Mouse (Mus musculus): ENCODE results near the gene Tnxb. TPM values are rescaled to one million over a fixed set of nuclear protein-coding genes. Genes with fewer than 3 reads are reported as not detected.

Gene Tnxb
- polyA plus RNA-seq, 1 experiment from 2014 or later = 3.0 TPM

DNA sequence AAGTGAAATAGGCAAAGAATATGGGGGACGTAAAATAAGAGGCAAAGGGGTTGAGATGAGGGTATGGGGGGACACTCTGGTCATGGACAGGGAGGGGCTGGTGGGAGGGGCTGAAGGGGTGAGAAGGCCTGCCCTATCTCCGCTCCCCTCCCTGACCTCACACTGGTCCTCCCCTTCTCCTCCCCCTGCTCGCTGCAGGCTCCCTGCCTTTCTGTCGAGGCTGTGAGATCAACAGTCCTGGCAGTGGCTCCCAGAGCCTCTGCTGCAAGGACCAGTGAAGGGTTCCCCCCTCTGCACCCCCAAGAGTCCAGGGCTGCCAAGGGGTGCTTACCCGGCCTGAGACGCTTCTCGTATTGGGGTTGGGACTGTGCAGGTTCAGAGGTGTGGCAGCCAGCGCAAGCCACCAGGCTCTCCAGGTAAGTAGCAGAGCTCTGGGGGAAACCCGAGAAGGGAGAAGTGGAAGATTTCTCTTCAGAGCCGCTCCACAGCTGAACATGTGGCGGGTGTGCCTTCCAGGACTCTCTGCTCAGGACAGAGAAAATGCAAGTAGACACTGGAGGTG is 10.0 kb upstream of the Tnxb start:
- peaks cover 22 to 26% of the 10 kb centered on the region in 2 experiments for H3K4me1 ChIP-seq (ENCODE audit: control insufficient read depth in 2 of 2, insufficient read depth in 2 of 2, low read length in 2 of 2)
- 33% methylated on average over 11 of the region's 11 CpGs for WGBS
- H3K4me3 ChIP-seq (ENCODE audit: control insufficient read depth in 1 of 2, insufficient read depth in 1 of 2, low read depth in 1 of 2, low read length in 2 of 2) = peak overlapping the region; percentile 0 to 19; a peak in 3 of 4 replicates
- 0 out of 4 replicates have a peak overlapping the region, but pooled peaks of 1 of the 2 experiments have one; percentile 14 for H3K27ac ChIP-seq (replicated peaks in 1 of 2; ENCODE audit: control insufficient read depth in 1 of 2, insufficient read depth in 1 of 2, low read depth in 2 of 2, low read length in 2 of 2)
- no peak for ATAC-seq (ENCODE audit: insufficient number of reproducible peaks, insufficient read depth, low FRiP score, low read depth)
- H3K27me3 ChIP-seq (ENCODE audit: control insufficient read depth, insufficient read depth, low read length) = peaks cover 17% of the 10 kb centered on the region
- peak overlapping the region; percentile 48 for H3K4me2 ChIP-seq (ENCODE audit: low read length)
- H3K9ac ChIP-seq (ENCODE audit: low read length) = peak overlapping the region; percentile 45; the same call in 1 of the 2 replicates
- no peaks in the 10 kb centered on the region for H3K9me3 ChIP-seq (ENCODE audit: control insufficient read depth, low read length)
- H3K36me3 ChIP-seq (ENCODE audit: control insufficient read depth, insufficient read depth, low read length) = no peaks in the 10 kb centered on the region

DNA sequence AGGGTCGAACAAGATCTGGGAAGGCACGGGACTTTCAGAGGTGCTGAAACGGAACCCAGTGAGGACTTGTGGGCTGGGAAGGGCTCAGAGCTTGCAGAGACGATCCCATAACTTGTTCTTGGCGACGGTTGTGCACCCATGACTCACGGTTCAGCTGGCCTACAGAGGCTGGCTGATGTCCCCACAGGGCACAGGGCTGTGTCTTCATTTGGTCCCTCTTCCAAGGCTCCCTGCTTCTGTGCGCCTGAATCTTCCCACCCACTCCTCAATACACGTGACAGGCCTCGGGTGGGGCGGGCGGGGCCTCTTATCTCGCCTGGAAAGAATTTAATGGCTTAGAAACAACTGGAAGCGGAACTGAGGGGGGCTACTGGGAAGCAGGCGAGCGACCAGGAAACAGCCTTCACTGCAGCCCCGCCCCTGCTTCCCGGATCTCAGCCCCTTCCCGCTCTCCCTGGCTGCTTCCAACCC is 9.2 kb upstream of the Tnxb start:
- Histone ChIP-seq H3K4me1 (ENCODE audit: control insufficient read depth in 2 of 2, insufficient read depth in 2 of 2, low read length in 2 of 2) (peaks cover 16 to 18% of the 10 kb centered on the region in 2 experiments), H3K36me3 (ENCODE audit: control insufficient read depth, insufficient read depth, low read length) (no peaks in the 10 kb centered on the region), H3K9me3 (ENCODE audit: control insufficient read depth, low read length) (no peaks in the 10 kb centered on the region), H3K4me3 (ENCODE audit: control insufficient read depth in 1 of 2, insufficient read depth in 1 of 2, low read depth in 1 of 2, low read length in 2 of 2) (peak overlapping the region; percentile 0 to 19), H3K27ac (replicated peaks in 1 of 2; ENCODE audit: control insufficient read depth in 1 of 2, insufficient read depth in 1 of 2, low read depth in 2 of 2, low read length in 2 of 2) (peak overlapping the region in 1 of 2 experiments; percentile 20; a peak in 1 of 4 replicates), H3K4me2 (ENCODE audit: low read length) (peak overlapping the region; percentile 48), H3K27me3 (ENCODE audit: control insufficient read depth, insufficient read depth, low read length) (peaks cover 17% of the 10 kb centered on the region), H3K9ac (ENCODE audit: low read length) (peak overlapping the region; percentile 45; the same call in 1 of the 2 replicates)
- no peak for ATAC-seq (ENCODE audit: insufficient number of reproducible peaks, insufficient read depth, low FRiP score, low read depth)
- 3% methylated on average over 19 of the region's 19 CpGs for WGBS

DNA sequence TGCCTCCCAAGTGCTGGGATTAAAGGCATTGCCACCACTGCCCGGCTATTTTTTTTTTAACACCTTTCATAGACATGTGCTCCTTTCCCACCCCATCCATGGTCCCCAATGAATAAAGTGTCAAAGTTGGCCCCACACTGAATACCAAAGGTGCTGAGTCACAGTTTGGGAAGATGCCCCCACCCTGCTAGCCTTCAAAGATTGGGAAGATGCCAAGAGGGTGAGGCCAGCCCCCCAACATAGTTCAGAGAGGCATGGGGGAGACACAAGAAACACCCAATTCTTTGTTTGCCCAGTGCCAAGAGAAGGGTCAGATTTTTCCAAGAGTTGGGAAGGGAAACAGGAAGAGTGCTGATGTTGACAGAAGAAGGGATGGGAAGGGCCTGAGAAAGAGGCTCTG is 7.9 kb upstream of the Tnxb start:
- Histone ChIP-seq H3K4me1 (ENCODE audit: control insufficient read depth in 2 of 2, insufficient read depth in 2 of 2, low read length in 2 of 2) (peaks cover 13 to 14% of the 10 kb centered on the region in 2 experiments), H3K4me3 (ENCODE audit: control insufficient read depth in 1 of 2, insufficient read depth in 1 of 2, low read depth in 1 of 2, low read length in 2 of 2) (no peak overlapping the region), H3K9me3 (ENCODE audit: control insufficient read depth, low read length) (no peaks in the 10 kb centered on the region), H3K4me2 (ENCODE audit: low read length) (no peak overlapping the region), H3K27me3 (ENCODE audit: control insufficient read depth, insufficient read depth, low read length) (peaks cover 20% of the 10 kb centered on the region), H3K27ac (replicated peaks in 1 of 2; ENCODE audit: control insufficient read depth in 1 of 2, insufficient read depth in 1 of 2, low read depth in 2 of 2, low read length in 2 of 2) (no peak overlapping the region), H3K36me3 (ENCODE audit: control insufficient read depth, insufficient read depth, low read length) (no peaks in the 10 kb centered on the region), H3K9ac (ENCODE audit: low read length) (no peak overlapping the region)
- no peak for ATAC-seq (ENCODE audit: insufficient number of reproducible peaks, insufficient read depth, low FRiP score, low read depth)
- 58% methylated on average over 1 of the region's 1 CpGs for WGBS

DNA sequence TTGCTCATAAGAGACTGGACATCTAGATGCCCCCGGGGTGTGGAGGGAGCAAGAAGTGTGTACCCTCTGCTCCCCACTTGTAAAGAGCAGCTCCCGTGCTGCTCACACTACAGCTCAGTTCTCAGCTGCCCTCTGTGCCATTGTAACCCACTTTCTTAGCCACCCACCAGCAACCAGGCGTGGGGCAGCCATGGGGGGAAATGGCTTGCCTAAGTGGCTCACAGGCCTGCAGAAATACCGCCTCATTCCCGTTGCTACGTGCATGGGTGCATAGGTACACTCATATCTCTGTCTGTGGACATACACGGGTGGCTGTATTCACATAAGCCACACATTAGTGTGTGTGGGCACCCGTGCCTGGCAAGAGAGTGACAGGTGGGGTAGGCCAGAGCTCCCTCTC is 7.4 kb upstream of the Tnxb start:
- peaks cover 21% of the 10 kb centered on the region for H3K27me3 ChIP-seq (ENCODE audit: control insufficient read depth, insufficient read depth, low read length)
- WGBS = 78% methylated on average over 8 of the region's 8 CpGs
- no peak overlapping the region for H3K9ac ChIP-seq (ENCODE audit: low read length)

DNA sequence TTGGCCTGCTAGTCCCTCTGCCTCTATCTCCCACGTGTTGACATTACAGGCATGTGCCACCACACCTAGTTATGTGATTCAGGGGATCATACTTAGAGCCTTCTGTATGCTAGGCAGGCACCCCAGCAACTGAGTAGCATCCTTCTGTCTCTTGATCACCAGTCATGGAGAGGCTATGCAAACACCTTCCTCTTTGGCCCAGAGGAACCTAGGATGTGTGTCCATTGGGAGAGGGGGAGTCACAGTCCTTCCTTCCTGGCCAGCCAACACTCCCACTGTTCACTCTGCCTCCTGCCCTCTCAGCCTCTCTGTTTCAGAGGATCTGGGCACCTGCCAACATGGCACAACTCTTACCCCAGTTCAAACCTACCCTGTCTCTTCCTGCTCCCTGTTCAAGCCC is 6.8 kb upstream of the Tnxb start:
- Histone ChIP-seq H3K9me3 (ENCODE audit: control insufficient read depth, low read length) (no peaks in the 10 kb centered on the region), H3K4me2 (ENCODE audit: low read length) (no peak overlapping the region), H3K27ac (replicated peaks in 1 of 2; ENCODE audit: control insufficient read depth in 1 of 2, insufficient read depth in 1 of 2, low read depth in 2 of 2, low read length in 2 of 2) (no peak overlapping the region), H3K27me3 (ENCODE audit: control insufficient read depth, insufficient read depth, low read length) (peaks cover 21% of the 10 kb centered on the region), H3K4me1 (ENCODE audit: control insufficient read depth in 2 of 2, insufficient read depth in 2 of 2, low read length in 2 of 2) (peaks cover 13 to 14% of the 10 kb centered on the region in 2 experiments), H3K36me3 (ENCODE audit: control insufficient read depth, insufficient read depth, low read length) (no peaks in the 10 kb centered on the region), H3K4me3 (ENCODE audit: control insufficient read depth in 1 of 2, insufficient read depth in 1 of 2, low read depth in 1 of 2, low read length in 2 of 2) (no peak overlapping the region), H3K9ac (ENCODE audit: low read length) (no peak overlapping the region)
- 34% methylated on average over 1 of the region's 1 CpGs for WGBS
- no peak for ATAC-seq (ENCODE audit: insufficient number of reproducible peaks, insufficient read depth, low FRiP score, low read depth)

More for the DNA sequence above, 7.4 kb upstream of the Tnxb start:
- no peak for ATAC-seq (ENCODE audit: insufficient number of reproducible peaks, insufficient read depth, low FRiP score, low read depth)
- H3K36me3 ChIP-seq (ENCODE audit: control insufficient read depth, insufficient read depth, low read length) = no peaks in the 10 kb centered on the region
- no peak overlapping the region for H3K4me3 ChIP-seq (ENCODE audit: control insufficient read depth in 1 of 2, insufficient read depth in 1 of 2, low read depth in 1 of 2, low read length in 2 of 2)
- H3K4me2 ChIP-seq (ENCODE audit: low read length) = no peak overlapping the region
- no peaks in the 10 kb centered on the region for H3K9me3 ChIP-seq (ENCODE audit: control insufficient read depth, low read length)
- no peak overlapping the region for H3K27ac ChIP-seq (replicated peaks in 1 of 2; ENCODE audit: control insufficient read depth in 1 of 2, insufficient read depth in 1 of 2, low read depth in 2 of 2, low read length in 2 of 2)
- H3K4me1 ChIP-seq (ENCODE audit: control insufficient read depth in 2 of 2, insufficient read depth in 2 of 2, low read length in 2 of 2) = peaks cover 13 to 14% of the 10 kb centered on the region in 2 experiments

DNA sequence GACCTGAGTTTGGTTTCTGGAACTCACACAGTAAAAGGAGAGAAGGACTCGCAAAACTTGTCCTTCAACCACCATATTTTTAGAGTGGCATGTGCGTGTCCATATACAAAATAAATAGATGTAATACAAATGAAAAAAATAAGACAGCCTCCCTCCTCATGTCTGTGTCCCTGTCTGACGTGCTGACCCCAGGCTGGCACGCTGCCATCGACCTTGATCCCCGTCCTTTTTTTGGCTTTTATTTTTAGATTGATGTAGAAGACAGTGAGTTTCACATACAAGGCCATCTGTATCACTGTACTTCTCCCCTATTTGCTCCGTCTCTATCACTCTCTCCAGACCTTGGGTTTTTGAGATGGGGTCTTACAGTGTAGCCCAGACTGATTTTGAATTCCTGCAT is 5.9 kb upstream of the Tnxb start:
- Histone ChIP-seq H3K36me3 (ENCODE audit: control insufficient read depth, insufficient read depth, low read length) (no peaks in the 10 kb centered on the region), H3K9ac (ENCODE audit: low read length) (no peak overlapping the region), H3K4me3 (ENCODE audit: control insufficient read depth in 1 of 2, insufficient read depth in 1 of 2, low read depth in 1 of 2, low read length in 2 of 2) (no peak overlapping the region), H3K4me2 (ENCODE audit: low read length) (no peak overlapping the region), H3K4me1 (ENCODE audit: control insufficient read depth in 2 of 2, insufficient read depth in 2 of 2, low read length in 2 of 2) (peaks cover 9% of the 10 kb centered on the region in 2 experiments), H3K27me3 (ENCODE audit: control insufficient read depth, insufficient read depth, low read length) (peaks cover 12% of the 10 kb centered on the region), H3K27ac (replicated peaks in 1 of 2; ENCODE audit: control insufficient read depth in 1 of 2, insufficient read depth in 1 of 2, low read depth in 2 of 2, low read length in 2 of 2) (no peak overlapping the region), H3K9me3 (ENCODE audit: control insufficient read depth, low read length) (no peaks in the 10 kb centered on the region)
- ATAC-seq (ENCODE audit: insufficient number of reproducible peaks, insufficient read depth, low FRiP score, low read depth) = no peak
- 50% methylated on average over 7 of the region's 7 CpGs for WGBS

DNA sequence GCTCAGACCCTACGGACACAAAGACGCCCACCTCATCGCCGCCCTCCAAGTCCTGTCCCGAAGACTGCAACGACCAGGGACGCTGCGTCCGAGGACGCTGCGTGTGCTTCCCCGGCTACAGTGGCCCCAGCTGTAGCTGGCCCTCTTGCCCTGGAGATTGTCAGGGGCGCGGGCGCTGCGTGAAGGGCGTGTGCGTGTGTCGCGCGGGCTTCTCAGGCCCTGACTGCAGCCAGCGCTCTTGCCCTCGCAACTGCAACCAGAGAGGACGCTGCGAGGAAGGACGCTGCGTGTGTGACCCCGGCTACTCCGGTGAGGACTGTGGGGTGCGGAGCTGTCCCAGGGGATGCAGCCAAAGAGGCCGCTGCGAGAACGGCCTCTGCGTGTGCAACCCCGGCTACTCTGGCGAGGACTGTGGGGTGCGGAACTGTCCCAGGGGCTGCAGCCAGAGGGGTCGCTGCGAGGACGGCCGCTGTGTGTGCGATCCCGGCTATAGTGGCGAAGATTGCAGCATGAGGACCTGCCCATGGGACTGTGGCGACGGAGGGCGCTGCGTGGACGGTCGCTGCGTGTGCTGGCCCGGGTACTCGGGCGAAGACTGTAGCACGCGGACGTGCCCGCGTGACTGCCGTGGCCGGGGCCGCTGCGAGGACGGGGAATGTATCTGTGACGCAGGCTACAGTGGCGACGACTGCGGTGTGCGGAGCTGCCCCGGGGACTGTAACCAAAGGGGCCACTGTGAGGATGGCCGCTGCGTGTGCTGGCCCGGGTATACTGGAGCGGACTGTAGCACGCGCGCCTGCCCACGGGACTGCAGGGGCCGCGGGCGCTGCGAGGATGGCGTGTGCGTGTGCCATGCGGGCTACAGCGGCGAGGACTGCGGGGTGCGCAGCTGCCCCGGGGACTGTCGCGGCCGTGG is 1.1 kb downstream of the Tnxb start:
- no peaks in the 10 kb centered on the region for H3K36me3 ChIP-seq (ENCODE audit: control insufficient read depth, insufficient read depth, low read length)
- H3K4me1 ChIP-seq (ENCODE audit: control insufficient read depth in 2 of 2, insufficient read depth in 2 of 2, low read length in 2 of 2) = peaks cover 15 to 32% of the 10 kb centered on the region in 2 experiments
- 11% methylated on average over 93 of the region's 93 CpGs for WGBS
- H3K27me3 ChIP-seq (ENCODE audit: control insufficient read depth, insufficient read depth, low read length) = peaks cover 48% of the 10 kb centered on the region
- H3K9ac ChIP-seq (ENCODE audit: low read length) = peak overlapping the region; percentile 41; the same call in 1 of the 2 replicates
- 0 out of 2 replicates have a peak, but pooled peaks have one; percentile 22 for ATAC-seq (ENCODE audit: insufficient number of reproducible peaks, insufficient read depth, low FRiP score, low read depth)
- H3K27ac ChIP-seq (replicated peaks in 1 of 2; ENCODE audit: control insufficient read depth in 1 of 2, insufficient read depth in 1 of 2, low read depth in 2 of 2, low read length in 2 of 2) = no peak overlapping the region
- H3K4me2 ChIP-seq (ENCODE audit: low read length) = peak overlapping the region; percentile 63
- peak overlapping the region; percentile 26 to 34 for H3K4me3 ChIP-seq (ENCODE audit: control insufficient read depth in 1 of 2, insufficient read depth in 1 of 2, low read depth in 1 of 2, low read length in 2 of 2)
- H3K9me3 ChIP-seq (ENCODE audit: control insufficient read depth, low read length) = no peaks in the 10 kb centered on the region
